Mouse (Mus musculus): ENCODE measurements around the gene Siae.

The Siae gene

DNA sequence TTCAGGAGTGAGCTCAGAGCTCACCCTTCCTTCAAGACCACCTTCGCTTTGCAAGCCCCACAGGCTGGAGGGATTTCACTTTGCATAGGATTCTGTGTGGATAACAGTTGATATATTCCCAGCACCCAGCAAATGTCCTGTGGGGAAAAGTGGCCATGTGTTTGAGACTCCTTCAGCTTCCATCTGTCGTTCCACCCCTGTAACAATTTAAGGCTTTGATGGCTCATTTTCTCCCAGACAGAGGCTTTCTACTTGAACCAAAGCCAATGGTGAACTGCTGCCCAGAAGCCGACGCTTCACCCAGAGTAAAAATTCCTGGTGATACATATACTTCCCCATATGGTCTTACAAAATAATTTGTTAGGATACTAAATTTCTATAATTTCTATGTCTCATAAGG, 119.8 kb downstream of the Siae start:
- DNase-seq (ENCODE audit: low read depth), result no peak

GRCm38 (mm10) chr9:37681123-37681522, 125.6 kb downstream of the Siae start:
- no peak for DNase-seq (ENCODE audit: low read depth)

DNA sequence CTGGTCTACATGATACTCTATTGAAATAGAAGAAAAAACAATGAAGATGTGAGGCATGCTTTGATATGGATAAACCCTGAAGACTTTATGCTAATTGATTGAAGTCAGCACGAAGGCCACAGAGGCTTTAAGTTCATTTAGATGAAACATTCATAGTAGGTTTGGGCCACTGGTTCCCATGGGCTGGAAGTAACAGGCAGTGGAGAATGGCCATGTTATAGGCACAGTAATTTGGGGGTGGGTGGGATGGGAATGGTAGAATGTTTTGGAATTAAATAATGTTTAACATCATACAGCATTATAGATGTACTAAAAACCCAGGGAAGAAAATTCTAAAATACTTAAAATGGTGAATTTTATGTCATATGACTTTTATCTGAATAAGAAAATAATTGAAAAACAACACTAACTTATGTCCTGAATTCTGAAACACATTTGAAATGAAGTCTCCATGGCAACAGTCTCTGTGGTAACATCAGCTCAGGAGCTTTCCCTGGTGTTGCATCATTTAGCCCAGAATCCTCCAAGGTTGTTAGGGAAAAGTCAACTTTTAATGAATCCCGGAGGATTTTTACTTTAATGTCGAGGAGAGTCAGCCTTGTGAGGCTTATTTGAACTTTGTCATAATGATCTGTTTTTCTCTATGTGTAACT, 131.9 kb downstream of the Siae start:
- DNase-seq (ENCODE audit: low read depth), result no peak

DNA sequence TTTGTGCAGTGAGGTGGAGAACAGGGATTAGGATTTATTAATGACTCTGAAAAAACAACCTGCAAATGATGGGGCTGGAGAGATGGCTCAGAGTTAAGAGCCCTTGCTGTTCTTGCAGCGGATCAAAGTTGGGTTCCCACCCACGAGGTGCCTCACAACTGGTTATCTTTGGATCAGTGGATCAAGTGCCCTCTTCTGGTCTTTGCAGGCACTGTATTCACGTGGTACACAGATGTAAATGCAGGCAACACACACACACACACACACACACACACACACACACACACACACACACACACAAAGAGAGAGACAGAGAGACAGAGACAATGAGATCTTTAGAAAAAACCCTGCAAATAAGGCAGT, 132.4 kb downstream of the Siae start:
- no peak for DNase-seq (ENCODE audit: low read depth)

- peak; percentile 29 for DNase-seq (ENCODE audit: low read depth)
Measured at GRCm38 (mm10) chr9:37689970-37690686, 134.6 kb downstream of the Siae start.
